Mouse (Mus musculus) small intestine, adult 2 months (tissue): ENCODE measurements at regions not wholly inside any gene's neighbourhood (a gene's known extent, or its start where the extent isn't known, plus 50 kb on each side); places are given as distances from the start of the nearest gene placed in this dataset.

Experiments used
- H3K27ac ChIP-seq: fragments of 200-500 bp; 2 replicates; pipeline ENCODE4 v1.5.1; 2012; ENCODE audit warnings: low read depth, low read length, control low read depth, inconsistent platforms; ENCODE audit not compliant: insufficient read depth
- H3K27me3 ChIP-seq: fragments of 200-500 bp; 2 replicates; pipeline ENCODE4 v1.6.1; 2012; ENCODE audit warnings: mild to moderate bottlenecking, moderate library complexity, low read length, inconsistent platforms; ENCODE audit not compliant: control insufficient read depth, insufficient read depth
- H3K36me3 ChIP-seq: fragments of 200-500 bp; 2 replicates; pipeline ENCODE4 v1.6.1; 2012; ENCODE audit warnings: mild to moderate bottlenecking, low read length, control low read depth, inconsistent platforms; ENCODE audit not compliant: control insufficient read depth, insufficient read depth
- H3K4me1 ChIP-seq: fragments of 200-500 bp; 2 replicates; pipeline ENCODE4 v1.6.1; 2012; ENCODE audit warnings: low read length, inconsistent platforms, mixed read lengths; ENCODE audit not compliant: control insufficient read depth, insufficient read depth, insufficient read length
- H3K4me3 ChIP-seq: fragments of 200-500 bp; 2 replicates; pipeline ENCODE4 v1.5.1; 2012; ENCODE audit warnings: low read depth, mild to moderate bottlenecking, control low read depth, inconsistent platforms, low read length, moderate library complexity
- CTCF ChIP-seq: fragments of 200-500 bp; IDR thresholded peaks from 2 replicates; pipeline ENCODE4 v1.5.1; 2012; ENCODE audit warnings: low read depth, mild to moderate bottlenecking, control low read depth, inconsistent platforms, low read length, moderate library complexity, mixed read lengths; ENCODE audit not compliant: insufficient replicate concordance, insufficient read length; ENCODE audit errors: extremely low read depth
- POLR2A ChIP-seq: fragments of 200-500 bp; IDR thresholded peaks from 2 replicates; pipeline ENCODE4 v1.6.1; 2012; ENCODE audit warnings: low read depth, mild to moderate bottlenecking, control low read depth, inconsistent platforms, low read length, moderate library complexity
- WGBS: fragments of 180-500 bp; shearing (Covaris S2); methylation state at CpG from one replicate; pipeline ENCODE4 v1.1.7; 2018; 5-methylcytosine and 5-hydroxymethylcytosine counted together

- TF ChIP-seq POLR2A (no peak), CTCF (no peak)
- WGBS: 33% methylated on average over 6 of the region's 6 CpGs
- Histone ChIP-seq H3K27ac (0 out of 2 replicates have a peak overlapping the region, but pooled peaks have one; percentile 15), H3K27me3 (no peaks in the 10 kb centered on the region), H3K36me3 (no peaks in the 10 kb centered on the region), H3K4me1 (no peaks in the 10 kb centered on the region), H3K4me3 (no peak overlapping the region)
Observed at GRCm38 (mm10) chr9:35359699-35360098, 61.2 kb upstream of the Cdon start.

- H3K27ac ChIP-seq: 0 out of 2 replicates have a peak overlapping the region, but pooled peaks have one; percentile 15
- no peak overlapping the region for H3K4me3 ChIP-seq
- WGBS: 32% methylated on average over 6 of the region's 6 CpGs
- no peaks in the 10 kb centered on the region for H3K36me3 ChIP-seq
- no peaks in the 10 kb centered on the region for H3K4me1 ChIP-seq
- no peak for TF ChIP-seq CTCF
- no peak for TF ChIP-seq POLR2A
- no peaks in the 10 kb centered on the region for H3K27me3 ChIP-seq
Observed at GRCm38 (mm10) chr9:35360139-35361100, 60.5 kb upstream of the Cdon start.

GRCm38 (mm10) chr9:35361432-35361831 lies 59.5 kb upstream of the Cdon start:
- H3K4me1 ChIP-seq: no peaks in the 10 kb centered on the region
- H3K36me3 ChIP-seq: no peaks in the 10 kb centered on the region
- no peak overlapping the region for H3K27ac ChIP-seq
- no peaks in the 10 kb centered on the region for H3K27me3 ChIP-seq
- 82% methylated on average over 4 of the region's 4 CpGs for WGBS
- no peak overlapping the region for H3K4me3 ChIP-seq
- no peak for TF ChIP-seq CTCF
- no peak for TF ChIP-seq POLR2A

- 68% methylated on average over 7 of the region's 7 CpGs for WGBS
- TF ChIP-seq POLR2A (no peak), CTCF (no peak)
- no peaks in the 10 kb centered on the region for H3K36me3 ChIP-seq
Observed at GRCm38 (mm10) chr9:35362276-35362675, 58.7 kb upstream of the Cdon start.

GRCm38 (mm10) chr9:35363079-35363478 lies 57.8 kb upstream of the Cdon start:
- Histone ChIP-seq H3K36me3 (no peaks in the 10 kb centered on the region), H3K27me3 (no peaks in the 10 kb centered on the region), H3K4me1 (no peaks in the 10 kb centered on the region), H3K27ac (no peak overlapping the region), H3K4me3 (no peak overlapping the region)
- 81% methylated on average over 5 of the region's 5 CpGs for WGBS
- TF ChIP-seq CTCF: no peak
- TF ChIP-seq POLR2A: no peak

More at GRCm38 (mm10) chr9:35362276-35362675, 58.7 kb upstream of the Cdon start:
- H3K4me1 ChIP-seq: no peaks in the 10 kb centered on the region
- H3K27me3 ChIP-seq: no peaks in the 10 kb centered on the region
- H3K4me3 ChIP-seq: no peak overlapping the region
- no peak overlapping the region for H3K27ac ChIP-seq

GRCm38 (mm10) chr9:35363936-35364335 lies 57.0 kb upstream of the Cdon start:
- Histone ChIP-seq H3K4me1 (no peaks in the 10 kb centered on the region), H3K36me3 (no peaks in the 10 kb centered on the region), H3K27me3 (no peaks in the 10 kb centered on the region), H3K4me3 (no peak overlapping the region), H3K27ac (no peak overlapping the region)
- WGBS: 77% methylated on average over 4 of the region's 4 CpGs
- TF ChIP-seq POLR2A (no peak), CTCF (no peak)

GRCm38 (mm10) chr9:35365975-35366374 lies 55.0 kb upstream of the Cdon start:
- Histone ChIP-seq H3K4me1 (no peaks in the 10 kb centered on the region), H3K27ac (no peak overlapping the region), H3K4me3 (no peak overlapping the region), H3K27me3 (no peaks in the 10 kb centered on the region), H3K36me3 (no peaks in the 10 kb centered on the region)
- WGBS: 84% methylated on average over 5 of the region's 5 CpGs
- TF ChIP-seq POLR2A (no peak), CTCF (no peak)
